Mouse (Mus musculus) brain, embryonic 14.5 days (tissue): ENCODE data around the gene Btbd17. TPM values are rescaled to one million over a fixed set of nuclear protein-coding genes. Genes with fewer than 3 reads are reported as not detected.

Experiments
- DNase-seq: peaks from one replicate; pipeline ENCODE4 v3.0.0-alpha.2; 2011; ENCODE audit warnings: low read depth
- CTCF ChIP-seq: fragments of 200-500 bp; IDR thresholded peaks from 2 replicates; pipeline ENCODE4 v1.5.1; 2012; ENCODE audit warnings: inconsistent platforms, mild to moderate bottlenecking, moderate library complexity, borderline replicate concordance; ENCODE audit not compliant: insufficient read depth, insufficient read length; ENCODE audit errors: extremely low read depth
- POLR2A ChIP-seq: fragments of 200-500 bp; IDR thresholded peaks from 2 replicates; pipeline ENCODE4 v1.6.1; 2012; ENCODE audit warnings: mild to moderate bottlenecking, inconsistent platforms, borderline replicate concordance; ENCODE audit not compliant: poor library complexity, insufficient read depth, insufficient read length, severe bottlenecking; ENCODE audit errors: extremely low read depth
- polyA plus RNA-seq: library from polyadenylated mRNA; depleted of rRNA; stranded (reverse); fragments of >200 nt; gene quantifications from 2 replicates; pipeline ENCODE4 v1.2.3, GENCODE M21; 2012; rRNA removed

The Btbd17 gene
- polyA plus RNA-seq: 36.2 and 50.6 TPM in 2 replicates

DNA sequence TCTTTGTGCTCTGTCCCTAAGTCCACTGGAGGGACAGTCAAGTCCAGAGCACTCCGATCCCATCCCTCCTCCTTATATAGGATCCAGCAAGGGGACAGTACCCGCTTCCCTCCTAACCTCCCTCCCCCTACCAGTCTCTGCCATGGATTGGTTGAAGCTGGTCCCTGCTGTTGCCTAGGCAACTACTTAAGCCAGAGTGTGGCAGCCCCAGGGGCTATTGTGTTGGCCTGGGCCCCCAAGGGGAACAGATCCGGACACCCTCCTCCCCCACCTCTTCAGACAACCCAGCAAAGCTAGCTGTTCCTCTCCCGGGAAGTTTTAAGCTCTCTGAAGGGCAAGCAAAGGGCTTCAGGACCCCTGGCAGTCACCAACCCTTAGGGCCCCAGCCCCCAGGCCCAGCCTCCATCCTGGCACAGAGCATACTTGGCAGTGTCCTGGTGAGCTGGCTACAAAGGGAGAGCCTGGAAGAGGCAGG, at the start of gene Btbd17:
TSS of gene Btbd17 (minus strand) at position 98 of the 475 bp plus-strand sequence.
- peak; percentile 97 for DNase-seq

DNA sequence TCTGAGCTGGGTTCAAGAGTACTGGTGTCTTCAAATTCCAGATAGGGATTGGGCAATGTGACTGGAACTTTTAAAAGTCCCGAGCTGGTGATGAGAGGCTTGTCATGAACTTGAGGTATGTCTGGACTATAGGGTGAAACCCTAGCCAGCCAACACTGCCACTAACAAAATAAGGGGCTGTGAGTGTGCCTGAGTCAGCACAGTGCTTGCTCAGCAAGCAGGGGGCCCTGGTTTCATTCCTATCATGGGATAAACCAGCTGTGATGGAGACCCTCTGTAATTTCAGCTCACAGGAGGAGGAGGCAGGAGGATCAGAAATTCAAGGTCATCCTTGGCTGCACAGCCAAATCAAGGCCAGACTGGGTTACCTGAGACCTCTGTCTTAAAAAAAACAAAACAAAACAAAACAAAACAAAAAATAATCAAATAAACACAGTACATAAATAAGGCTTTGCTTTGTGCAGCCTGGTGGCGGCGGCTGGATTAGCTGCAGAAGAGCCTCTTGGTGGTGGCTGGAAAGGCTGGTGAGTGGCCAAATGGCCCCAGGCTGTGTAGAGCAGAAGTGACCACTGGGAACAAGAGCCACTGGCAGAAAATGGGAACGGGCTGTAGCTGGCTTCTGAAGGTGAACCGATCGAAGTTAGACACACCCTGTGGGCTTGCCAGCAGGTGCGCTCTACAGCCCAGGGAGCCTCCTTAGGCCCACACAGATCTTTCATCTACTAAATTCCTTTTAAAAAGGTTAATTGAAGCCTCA, 48.9 kb upstream of the Btbd17 start:
- no peak for TF ChIP-seq POLR2A
- TF ChIP-seq CTCF: no peak

More for the DNA sequence above, at the start of gene Btbd17:
- 0 out of 2 replicates have a peak, but pooled peaks have one; percentile 8 for TF ChIP-seq POLR2A
- TF ChIP-seq CTCF: no peak

DNA sequence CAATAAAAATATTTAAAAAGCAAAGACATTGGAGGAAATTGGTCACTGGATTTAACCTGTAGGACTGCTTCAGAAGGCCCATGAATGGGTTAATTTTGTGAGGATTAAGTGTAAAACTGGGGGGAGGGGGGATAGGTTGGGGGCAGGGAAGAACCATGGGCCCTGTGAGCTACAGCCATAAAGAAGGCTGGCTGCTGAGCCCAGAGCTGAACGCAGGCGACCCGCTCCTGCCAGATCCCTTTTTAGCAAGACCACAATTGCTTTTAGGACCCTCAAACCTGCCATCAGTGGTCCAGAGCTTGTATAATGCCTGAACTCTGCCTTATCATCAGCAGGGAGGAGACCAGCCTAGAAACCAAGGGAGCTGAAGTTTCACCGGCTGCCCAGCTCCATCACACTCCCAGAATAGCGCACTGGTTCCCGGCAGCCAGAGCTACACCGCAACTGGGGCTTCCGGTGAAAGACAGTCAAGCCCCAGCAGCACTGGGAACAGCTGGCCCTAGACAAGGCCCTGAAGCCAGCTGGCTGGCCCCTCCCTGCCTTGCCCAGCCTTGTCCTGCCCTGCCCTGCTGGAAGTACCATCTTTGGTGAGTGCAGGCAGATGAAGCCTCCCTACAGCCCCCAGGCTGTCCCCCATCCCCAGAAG, 48.2 kb upstream of the Btbd17 start:
- TF ChIP-seq CTCF (no peak), POLR2A (no peak)
- peak; percentile 43 for DNase-seq

More for the DNA sequence above, 48.9 kb upstream of the Btbd17 start:
- DNase-seq: no peak

DNA sequence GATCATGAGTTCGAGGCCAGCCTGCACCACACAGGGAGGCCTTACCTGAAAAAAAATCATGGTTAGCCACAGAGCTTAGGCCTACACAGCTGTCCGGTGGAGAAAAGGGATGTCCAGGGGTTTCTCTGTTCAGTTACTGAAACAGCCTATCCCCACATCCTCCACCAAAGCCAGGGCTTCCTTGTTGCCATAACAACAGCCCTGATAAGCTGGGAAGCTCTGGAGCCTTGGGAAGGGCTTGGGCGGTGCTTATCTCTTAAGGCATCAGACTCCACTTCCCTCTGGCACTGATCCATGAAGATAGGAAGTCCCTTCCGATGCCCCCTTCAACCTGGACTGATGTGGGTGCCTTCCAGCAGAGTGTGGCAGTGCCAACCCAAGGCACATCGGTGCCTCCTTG, 37.4 kb upstream of the Btbd17 start:
- no peak for TF ChIP-seq POLR2A
- no peak for TF ChIP-seq CTCF
- peak; percentile 52 for DNase-seq

DNA sequence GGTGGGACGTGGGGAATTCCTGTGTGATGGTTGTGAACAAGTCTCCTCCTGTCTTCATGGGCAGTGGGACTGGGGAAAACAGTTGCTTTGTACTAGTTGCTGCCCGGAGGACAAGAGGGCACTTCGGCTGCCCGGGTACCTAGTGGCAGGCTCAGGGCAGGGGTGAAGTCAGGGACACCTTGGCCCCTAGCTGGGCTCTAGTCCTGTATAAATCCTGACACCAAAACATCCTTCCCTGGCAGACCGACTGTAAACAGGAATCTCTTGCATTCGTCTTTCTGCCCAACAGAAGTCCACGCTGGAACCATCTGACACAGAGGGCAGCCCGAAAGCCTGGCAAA, 34.7 kb upstream of the Btbd17 start:
- TF ChIP-seq POLR2A: no peak
- no peak for TF ChIP-seq CTCF
- no peak for DNase-seq

DNA sequence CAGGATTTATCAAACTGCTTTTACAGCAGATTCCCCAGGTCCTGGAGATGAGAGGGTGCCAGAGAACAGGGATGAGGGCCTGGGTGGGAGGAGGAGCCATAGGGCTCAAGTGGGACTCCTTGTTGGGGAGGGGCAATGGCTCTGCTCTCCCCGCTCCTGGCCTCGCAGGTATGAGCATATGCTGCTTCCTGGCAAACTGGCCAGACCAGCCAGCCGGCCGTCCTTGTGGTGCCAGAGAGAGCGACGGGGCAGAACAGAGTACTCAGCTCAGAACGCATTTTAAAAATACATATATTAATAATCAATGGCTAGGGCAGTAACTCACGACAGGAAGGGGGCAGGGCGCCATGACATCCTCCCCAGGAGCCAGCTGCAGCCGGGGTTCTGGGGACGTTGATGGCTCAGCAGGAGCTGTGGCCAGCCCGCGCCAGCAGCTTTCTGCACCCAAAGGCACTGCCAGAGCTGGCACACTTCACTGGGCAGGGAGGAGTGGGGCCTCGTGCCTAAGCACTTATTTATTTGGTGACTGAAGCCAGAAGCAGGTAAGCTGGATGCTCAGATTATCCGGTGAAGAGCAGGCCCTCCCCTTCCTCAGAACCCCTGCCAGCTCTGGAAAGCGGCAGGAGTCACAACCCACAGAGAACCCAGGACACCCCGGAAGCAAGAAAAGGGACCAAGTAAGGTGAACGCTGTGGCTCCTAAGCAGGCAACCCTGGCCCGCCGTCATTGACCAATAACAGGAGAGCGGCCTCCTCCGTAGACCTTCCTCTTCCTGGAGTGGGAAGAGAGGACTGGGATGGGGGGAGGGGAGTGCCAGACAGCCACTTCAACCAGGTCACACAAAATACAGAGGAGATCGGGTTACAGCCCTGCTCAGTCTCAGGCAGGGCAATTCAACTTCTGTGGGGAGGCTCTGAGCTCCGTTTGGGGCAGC, 34.0 kb upstream of the Btbd17 start:
- TF ChIP-seq POLR2A: no peak
- TF ChIP-seq CTCF: no peak
- DNase-seq: peak; percentile 72

DNA sequence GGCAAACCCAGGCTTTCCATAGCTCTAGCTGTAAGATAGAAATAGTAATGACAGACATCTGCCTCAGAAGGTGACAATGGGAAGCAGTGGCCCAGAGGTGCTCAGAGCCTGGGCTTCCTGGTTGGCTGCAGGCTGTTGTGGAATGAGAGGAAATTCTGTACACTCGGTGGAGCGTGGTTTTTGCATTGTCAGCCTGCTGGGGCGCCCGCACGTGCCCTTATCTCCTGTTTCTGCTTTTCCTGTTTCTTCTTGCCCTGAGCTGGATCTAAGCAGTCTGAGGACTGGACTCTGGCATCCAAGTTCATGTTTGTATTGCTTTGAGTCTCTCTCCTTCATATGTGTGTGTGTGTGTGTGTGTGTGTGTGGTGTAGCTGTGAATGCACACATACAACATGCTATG, 30.9 kb upstream of the Btbd17 start:
- no peak for DNase-seq
- TF ChIP-seq POLR2A (no peak), CTCF (no peak)

DNA sequence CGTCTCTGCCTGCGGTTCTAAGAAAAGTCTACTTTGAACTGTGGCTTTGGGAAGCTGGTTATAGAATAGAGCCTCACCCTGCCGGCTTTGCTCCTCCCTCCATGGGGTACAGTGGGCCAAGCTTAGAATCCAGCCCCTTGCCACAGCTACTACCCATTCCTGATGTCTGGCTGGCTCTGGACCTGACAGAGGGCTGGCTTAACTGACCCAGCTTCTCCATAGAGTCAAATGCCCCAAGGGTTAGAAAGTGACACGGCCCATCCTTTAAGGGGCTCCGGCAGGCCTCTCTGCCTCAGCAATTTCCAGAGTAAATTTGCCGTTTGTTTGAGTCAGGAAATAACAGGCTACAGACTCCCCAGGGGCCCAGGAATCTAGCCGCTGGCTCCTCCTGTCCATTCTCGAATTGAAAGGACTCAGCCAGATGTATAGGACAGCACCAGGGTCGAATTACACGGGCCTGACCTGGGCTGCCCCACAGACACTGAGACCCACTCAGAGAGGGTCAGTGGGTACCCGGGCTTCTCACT, 27.5 kb upstream of the Btbd17 start:
- no peak for DNase-seq
- TF ChIP-seq POLR2A (no peak), CTCF (no peak)

DNA sequence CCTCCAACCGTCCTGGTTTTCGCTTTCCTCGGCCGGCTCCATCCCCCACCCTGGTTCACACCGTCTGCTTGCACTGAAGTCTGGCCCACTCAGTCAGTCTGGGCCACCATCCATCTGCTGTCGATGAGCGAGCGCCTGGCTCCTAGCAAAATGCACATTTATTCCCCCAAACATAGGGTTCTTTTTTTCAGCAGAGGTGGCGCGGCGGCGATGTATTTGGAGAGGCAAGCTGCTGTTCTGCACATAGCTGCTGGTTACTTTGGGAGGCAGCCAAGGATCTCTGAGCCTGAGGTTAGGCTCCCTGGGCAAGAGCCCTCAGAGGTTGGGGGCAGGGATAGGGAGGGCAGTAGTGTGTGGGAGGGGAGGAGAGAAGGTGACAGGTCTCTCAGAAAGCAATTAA, 27.0 kb upstream of the Btbd17 start:
- peak; percentile 93 for DNase-seq

DNA sequence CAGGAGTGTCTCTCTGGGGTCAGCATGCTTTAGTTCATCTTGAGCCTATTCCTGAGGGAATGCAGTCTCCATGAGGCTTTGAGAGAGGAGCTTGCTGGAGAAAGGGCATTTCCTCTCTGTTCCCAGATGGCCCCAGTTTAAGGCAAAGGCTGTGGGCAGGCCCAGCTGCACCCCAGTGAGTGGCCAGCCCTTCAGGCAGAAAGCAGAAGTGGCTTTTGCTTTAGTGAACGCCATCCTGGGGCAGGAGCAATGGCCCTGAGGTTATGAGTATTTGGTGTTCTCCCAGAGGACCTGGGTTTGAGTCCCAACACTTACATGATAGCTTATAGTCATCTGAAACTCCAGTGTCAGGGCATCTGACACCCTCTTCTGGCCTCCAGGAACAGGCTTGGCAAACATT, 25.6 kb upstream of the Btbd17 start:
- TF ChIP-seq CTCF (no peak), POLR2A (no peak)
- DNase-seq: no peak

More for the DNA sequence above, 27.0 kb upstream of the Btbd17 start:
- TF ChIP-seq CTCF: no peak
- TF ChIP-seq POLR2A: no peak
